Mouse (Mus musculus) heart, adult 11 months (tissue): ENCODE measurements around the gene Gm49027.

Source experiments
- DNase-seq: peaks from one replicate; pipeline ENCODE4 v3.0.0; 2022

Gene Gm49027

GRCm38 (mm10) chr5:123525281-123525680 lies at the start of gene Gm49027:
TSS of gene Gm49027 (minus strand) at chr5:123525488.
- peak; percentile 85 for DNase-seq

DNA sequence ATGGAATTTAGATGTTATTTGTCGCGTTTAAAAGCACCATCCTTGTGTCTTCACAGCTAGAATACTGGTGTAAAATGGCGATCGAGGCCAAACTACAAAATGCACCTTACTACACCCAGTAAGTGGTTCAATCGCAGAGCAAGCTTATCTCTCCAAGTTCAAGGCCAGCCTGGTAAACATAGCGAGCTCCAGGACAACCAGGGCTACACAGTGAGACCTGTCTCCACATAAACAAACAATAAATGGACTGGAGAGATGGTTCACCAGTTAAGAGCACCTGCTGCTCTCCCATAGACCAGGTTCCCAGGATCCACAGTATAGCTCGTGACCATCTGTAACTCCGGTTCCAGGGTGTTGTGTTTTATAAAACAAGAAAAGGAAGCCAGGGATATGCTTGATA lies 48.1 kb upstream of the Gm49027 start:
- DNase-seq = no peak

DNA sequence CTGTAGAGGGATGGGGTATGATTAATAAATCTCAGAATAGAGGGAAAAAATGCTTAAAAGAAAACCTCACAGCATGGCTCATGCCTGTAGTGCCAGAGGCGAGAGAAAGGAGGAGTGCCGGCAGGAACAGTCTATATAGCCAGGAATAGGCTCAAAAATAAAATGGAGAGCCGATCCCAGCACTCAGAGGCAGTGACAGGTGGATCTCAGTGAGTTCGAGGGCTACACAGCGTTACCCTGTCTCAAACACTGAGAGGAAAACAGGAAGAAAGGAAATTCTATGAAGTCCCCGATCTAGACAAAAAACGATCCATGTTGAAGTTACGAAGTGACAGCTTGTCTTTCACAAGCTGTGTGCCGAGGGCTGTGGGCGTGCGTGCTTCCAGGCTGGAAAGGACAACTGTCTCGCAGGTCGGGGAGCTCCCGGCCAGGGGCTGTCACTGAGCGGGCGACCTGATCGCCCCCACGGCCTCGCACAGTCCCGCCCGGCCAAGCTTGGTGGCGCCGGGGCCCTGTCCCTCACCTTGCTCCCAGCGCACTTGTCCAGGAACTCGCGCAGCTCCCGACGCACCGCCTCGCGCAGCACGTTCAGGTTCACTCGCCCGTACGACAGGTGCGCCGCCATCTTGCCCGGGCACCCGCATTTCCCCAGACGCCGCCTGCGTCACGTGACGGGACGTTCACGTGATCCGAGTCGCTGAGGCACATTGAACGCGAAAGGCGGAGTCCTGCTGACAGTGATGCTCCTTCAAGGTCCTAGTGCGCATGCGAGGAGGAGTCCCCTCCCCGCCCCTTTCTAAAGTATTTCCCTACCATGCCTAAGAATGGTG lies 47.3 kb upstream of the Gm49027 start, which contains the start of gene Vps33a:
Gene Vps33a, minus strand, starts transcription at position 682 of the 830 bp plus-strand sequence.
- peak; percentile 100 for DNase-seq

GRCm38 (mm10) chr5:123561128-123561527 lies 35.8 kb upstream of the Gm49027 start:
- peak; percentile 23 for DNase-seq

- peak; percentile 34 for DNase-seq
Observed at GRCm38 (mm10) chr5:123559588-123559987, 34.3 kb upstream of the Gm49027 start.

GRCm38 (mm10) chr5:123556451-123556850 lies 31.2 kb upstream of the Gm49027 start:
- DNase-seq = peak; percentile 92

GRCm38 (mm10) chr5:123555693-123556092 lies 30.4 kb upstream of the Gm49027 start:
- peak; percentile 85 for DNase-seq

DNA sequence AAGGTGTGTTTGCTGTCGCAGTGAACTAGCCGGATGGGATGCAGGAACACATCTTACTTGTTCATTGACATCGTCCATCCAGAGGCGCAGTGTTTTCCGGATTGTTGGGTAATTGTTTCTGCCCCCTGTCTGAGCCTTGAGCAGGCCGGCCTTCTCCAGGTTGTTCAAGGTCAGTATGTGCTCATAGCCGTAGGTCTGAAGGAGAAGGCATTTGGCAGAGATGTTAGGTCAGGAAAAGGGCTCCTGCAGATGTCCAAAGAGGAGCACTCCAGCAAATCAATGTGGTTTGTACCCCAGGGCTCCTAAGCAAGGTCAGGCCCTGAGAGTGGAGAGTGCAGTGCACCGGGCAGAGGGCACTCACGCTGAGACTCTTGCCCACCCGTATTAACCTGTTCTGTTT lies 8.5 kb upstream of the Gm49027 start:
- peak; percentile 75 for DNase-seq

DNA sequence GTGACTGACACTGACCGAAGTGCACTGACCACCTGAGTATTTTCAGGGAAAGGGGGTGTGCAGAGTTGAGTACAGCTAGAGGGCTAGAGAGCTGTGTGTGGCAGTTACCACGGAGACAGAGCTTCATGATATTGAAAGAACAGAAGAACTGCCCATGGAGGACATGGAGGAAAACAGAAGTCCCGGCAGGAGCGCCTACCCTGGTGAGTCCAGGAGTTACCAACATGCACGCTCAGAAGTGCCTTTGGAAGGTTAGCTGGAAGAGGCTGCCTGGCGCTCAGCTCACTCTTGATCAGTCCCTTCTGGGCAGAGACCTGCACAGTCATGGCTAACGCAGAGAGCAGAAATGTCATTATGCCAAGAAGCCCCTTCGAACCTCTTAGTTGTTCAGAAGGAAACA lies 4.8 kb upstream of the Gm49027 start:
- DNase-seq = peak; percentile 79

- DNase-seq = peak; percentile 84
Observed at GRCm38 (mm10) chr5:123528641-123529040, 3.4 kb upstream of the Gm49027 start.

DNA sequence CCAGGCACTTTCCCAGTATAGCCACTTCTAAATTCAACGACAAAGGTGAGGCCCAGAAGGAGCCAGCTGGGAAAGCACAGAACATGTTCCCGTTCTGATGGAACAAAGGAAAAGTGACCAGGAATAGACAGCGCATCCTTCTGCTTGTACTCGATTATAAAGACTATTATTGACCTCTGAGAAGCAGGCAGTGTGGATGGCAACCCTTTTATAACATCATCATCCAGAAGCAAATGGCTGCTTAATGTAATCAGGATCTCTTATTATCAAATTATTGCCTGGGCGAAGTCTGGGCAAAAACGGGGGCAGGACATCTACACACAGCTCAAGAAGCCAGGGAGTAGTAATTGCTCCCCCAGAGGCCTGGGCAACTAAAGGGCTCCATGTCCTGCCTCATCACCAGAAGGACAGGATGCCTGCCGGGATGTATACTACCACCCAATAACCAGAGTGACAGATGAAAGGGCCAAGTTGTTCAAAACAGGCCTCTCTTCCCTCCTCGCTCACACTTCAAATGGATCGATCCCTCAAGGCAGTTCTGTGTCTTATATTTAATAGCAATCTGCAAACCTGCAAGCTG lies 718 bp upstream of the Gm49027 start:
- peak; percentile 71 for DNase-seq

DNA sequence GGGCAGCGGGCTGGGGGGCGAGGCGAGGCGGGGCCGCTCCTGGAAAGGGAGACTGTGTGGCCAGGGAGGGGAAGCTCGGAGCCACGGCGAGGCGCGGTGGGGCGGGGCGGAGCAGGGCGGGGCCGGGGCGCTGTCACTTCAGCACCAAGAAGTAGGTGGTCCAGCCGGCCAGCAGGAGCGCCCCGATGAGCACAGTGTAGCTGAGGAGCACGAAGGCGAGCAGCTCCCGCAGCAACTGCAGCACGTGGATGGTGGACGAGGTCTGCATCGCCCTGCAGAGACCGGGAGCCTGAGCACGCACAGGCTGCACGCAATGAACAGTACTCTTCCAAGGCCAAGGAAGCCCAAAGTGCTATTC lies 916 bp downstream of the Gm49027 start:
- no peak for DNase-seq

- peak; percentile 100 for DNase-seq
Observed at GRCm38 (mm10) chr5:123523692-123524392, 1.4 kb downstream of the Gm49027 start, which contains the start of gene Diablo. TSS of gene Diablo (minus strand) at chr5:123524176.

DNA sequence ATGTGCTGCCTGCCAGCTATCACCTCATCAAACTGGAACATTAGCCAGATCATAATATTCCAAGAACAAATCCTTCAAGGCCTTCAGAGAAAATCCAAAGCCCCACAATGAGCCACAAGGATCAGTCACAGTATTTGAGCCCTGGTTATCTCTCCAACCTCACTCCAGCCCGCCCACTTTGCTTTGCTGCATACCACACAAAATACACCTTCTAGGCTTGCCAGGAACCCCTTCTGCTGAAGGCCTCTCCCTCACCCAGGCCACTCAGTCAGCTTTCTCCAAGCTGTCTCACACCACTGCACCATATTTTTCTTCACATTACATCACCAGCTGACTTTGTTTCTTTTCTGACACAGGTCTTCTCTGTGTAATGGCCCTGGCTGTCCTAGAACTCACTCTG lies 3.1 kb downstream of the Gm49027 start:
- peak; percentile 66 for DNase-seq

DNA sequence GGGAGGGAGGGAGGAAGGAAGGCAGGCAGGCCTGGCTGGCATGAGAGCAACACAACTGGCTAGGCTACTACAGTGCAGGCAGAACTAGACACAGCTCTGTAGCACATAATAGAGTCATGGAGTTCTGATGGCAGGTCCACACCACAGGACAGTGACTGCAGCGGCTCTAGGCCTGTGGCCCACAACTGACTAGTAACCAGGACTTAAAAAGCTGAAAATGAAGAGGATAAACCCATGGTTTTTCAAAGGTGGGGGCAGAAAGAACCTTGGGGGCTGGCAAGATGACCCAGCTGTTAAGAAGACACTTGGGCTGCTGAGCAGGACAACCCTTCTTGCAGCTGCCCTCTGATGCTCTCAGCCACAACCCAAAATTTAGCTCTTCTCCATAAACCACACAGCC lies 3.7 kb downstream of the Gm49027 start:
- DNase-seq = peak; percentile 71

DNA sequence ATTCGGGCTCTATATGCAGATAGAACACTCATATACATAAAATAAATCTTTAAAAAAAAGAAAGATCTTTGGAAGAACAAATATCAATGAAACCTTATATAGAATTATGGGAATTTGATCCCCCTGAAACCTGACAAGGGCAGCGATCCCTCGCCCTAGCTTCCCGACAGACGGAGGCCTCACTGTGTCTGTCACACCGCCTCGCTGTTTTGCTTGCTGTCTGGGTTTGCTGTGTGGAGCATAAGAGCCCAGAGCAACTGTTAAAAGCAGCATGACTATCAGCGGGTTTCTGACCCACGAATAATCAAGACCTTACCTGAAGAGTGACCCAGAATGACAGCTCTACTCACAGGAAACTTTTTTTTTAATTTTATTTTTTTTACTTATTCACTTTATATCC lies 4.6 kb downstream of the Gm49027 start:
- peak; percentile 52 for DNase-seq

DNA sequence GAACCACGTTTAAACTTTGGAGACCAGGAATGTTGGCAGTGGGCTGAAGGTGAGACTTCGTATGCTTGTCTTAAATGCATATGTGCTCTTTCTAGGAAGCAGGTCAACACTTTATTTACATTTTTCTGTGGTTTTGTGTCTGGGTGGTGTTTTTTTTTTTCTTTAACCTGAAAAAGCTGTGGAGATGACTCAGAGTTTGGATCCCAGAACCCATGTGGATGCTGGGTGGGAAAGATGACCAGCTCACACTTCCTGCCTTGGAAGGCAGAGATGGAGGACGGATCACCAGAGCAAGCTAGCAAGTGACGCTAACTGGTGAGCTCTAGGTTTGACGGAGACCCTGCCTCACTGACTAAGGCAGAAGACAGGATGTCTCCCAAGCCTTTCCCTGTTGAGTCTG lies 10.4 kb downstream of the Gm49027 start:
- no peak for DNase-seq

DNA sequence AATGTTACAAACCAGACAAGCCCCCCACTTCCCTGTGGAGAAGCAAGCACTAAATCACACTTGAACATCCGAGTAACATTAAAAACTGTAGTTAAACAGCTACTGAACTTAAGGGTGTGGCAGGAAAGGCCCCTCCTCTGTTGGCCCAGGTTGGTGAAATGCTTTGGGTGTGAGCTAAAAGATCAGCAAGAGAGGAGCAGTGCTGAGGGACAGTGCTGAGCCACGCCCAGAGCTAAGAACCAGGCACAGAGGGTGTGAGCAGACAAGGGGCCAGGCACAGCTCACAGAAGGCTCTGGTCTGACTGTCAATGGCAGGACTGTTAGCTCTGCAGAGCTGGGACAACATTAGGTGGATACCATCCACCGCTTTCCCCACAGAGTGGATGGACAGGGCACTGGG lies 13.2 kb downstream of the Gm49027 start:
- no peak for DNase-seq

GRCm38 (mm10) chr5:123511426-123511825 lies 13.9 kb downstream of the Gm49027 start:
- DNase-seq = peak; percentile 81

- no peak for DNase-seq
Observed at GRCm38 (mm10) chr5:123510160-123510559, 15.1 kb downstream of the Gm49027 start, which contains the start of gene B3gnt4. TSS of gene B3gnt4 (plus strand) at chr5:123510460.

GRCm38 (mm10) chr5:123508921-123509320 lies 16.4 kb downstream of the Gm49027 start:
- DNase-seq = no peak

DNA sequence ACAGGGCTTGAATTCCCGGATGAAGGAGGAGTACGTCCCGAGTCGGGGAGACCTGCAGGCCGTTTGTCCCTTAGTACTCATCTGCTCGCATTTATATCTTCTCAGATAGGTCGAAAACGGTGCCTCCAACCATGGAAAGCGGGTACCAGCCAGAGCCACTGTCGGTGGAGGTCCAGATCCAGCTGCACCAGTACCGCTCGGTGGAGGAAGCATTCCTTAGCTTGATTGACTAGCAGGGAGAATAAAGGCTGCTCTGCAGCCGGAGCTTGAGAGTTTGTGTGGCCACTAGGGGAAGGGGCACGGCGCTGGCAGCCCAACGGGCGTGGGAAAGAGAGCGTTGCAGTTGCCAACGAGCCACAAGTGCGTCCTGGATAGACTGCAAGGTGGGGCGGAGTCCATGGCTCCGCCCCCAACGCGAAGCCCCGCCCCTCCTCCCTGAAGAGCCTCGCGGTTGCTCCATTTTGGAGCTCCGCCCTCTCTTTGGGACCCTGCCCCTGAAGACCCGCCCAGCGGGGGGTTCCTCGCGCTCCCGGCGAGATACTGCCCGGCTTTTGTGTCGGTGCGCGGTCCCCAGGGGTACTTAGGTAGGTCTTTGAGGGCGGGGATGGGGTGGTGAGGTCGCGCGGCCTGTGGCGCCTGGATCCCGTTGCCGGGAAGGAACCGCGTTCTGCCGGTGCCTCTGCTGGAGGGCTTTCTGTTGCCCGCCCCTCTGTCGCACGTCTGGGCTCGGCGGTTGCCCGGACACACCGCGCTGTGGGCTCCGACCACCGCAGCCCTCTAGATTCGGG lies 17.2 kb downstream of the Gm49027 start:
- peak; percentile 97 for DNase-seq

- no peak for DNase-seq
Observed at GRCm38 (mm10) chr5:123501973-123502372, 23.3 kb downstream of the Gm49027 start.
